Mouse (Mus musculus): Measurements from ENCODE around the gene Dhcr24. TPM values are rescaled to one million over a fixed set of nuclear protein-coding genes. Genes with fewer than 3 reads are reported as not detected.
A peak's percentile ranks its signal among the peaks of the same experiment; 100 is the strongest.

Dhcr24 gene
- polyA plus RNA-seq, 1 experiment from 2014 or later = 8.9 TPM

DNA sequence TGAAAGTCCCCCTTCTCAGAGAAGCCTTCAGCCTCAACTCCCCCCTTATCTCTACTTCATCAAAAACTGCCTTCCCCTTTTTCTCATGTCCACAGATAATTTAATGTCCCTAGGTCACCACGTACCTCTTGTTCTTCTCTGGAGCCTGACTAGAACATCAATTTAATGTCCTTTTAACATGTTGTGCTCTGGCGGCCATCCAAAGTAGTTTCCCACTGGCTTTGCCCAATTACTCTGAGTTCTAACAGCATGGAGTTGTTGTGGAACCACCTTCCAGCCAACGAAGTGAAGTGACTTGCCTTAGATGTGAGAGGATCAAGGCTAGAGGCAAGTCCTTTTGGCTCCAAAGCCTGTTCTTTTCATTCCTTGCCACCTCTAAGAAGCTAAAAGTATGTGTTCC is 19.3 kb upstream of the Dhcr24 start:
- Histone ChIP-seq H3K27me3 (no peaks in the 10 kb centered on the region), H3K9ac (replicated peaks) (no peak overlapping the region), H3K4me3 (replicated peaks) (no peak overlapping the region), H3K36me3 (no peaks in the 10 kb centered on the region), H3K4me2 (replicated peaks) (no peak overlapping the region), H3K27ac (no peak overlapping the region), H3K4me1 (replicated peaks) (no peaks in the 10 kb centered on the region), H3K9me3 (no peaks in the 10 kb centered on the region)
- ATAC-seq = no peak
- WGBS = 72% methylated on average over 3 of the region's 3 CpGs

GRCm38 (mm10) chr4:106542211-106542610 is 18.6 kb upstream of the Dhcr24 start:
- Histone ChIP-seq H3K36me3 (no peaks in the 10 kb centered on the region), H3K4me1 (replicated peaks) (no peaks in the 10 kb centered on the region), H3K4me3 (replicated peaks) (no peak overlapping the region), H3K27ac (no peak overlapping the region), H3K9ac (replicated peaks) (no peak overlapping the region), H3K4me2 (replicated peaks) (no peak overlapping the region), H3K9me3 (no peaks in the 10 kb centered on the region), H3K27me3 (no peaks in the 10 kb centered on the region)
- WGBS = 82% methylated on average over 2 of the region's 2 CpGs
- no peak for ATAC-seq

DNA sequence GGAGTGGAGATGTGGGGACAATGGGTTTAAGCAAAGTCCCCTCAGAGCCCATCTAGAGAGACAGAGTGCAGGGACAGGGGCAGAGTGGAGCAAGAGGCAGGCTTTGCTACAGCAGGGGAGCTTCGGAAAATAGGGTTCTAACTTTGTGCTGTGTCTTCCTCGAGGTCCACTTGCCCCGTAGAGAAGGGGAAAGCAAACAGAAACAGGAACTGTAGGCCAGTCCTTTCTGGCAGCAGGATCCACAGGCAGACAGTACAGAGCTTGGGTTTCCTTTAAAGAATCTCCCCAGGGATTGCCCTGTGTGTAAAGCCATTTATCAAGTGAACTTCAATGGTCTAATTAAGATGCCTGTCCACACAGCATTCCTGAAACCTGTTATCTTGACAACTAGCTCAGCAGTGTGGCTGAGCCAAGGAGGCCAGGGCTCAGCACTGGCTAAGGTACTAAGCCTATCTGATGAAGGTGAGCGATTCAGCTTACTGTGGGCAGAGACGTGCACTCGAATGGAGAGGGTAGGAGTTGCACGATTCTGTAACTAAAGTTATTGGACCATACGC is 14.9 kb upstream of the Dhcr24 start:
- 74% methylated on average over 8 of the region's 8 CpGs for WGBS
- Histone ChIP-seq H3K27me3 (no peaks in the 10 kb centered on the region), H3K9ac (replicated peaks) (no peak overlapping the region), H3K4me2 (replicated peaks) (no peak overlapping the region), H3K4me3 (replicated peaks) (no peak overlapping the region), H3K36me3 (no peaks in the 10 kb centered on the region), H3K9me3 (no peaks in the 10 kb centered on the region), H3K4me1 (replicated peaks) (no peaks in the 10 kb centered on the region), H3K27ac (no peak overlapping the region)
- ATAC-seq = no peak

GRCm38 (mm10) chr4:106546896-106547295 is 13.9 kb upstream of the Dhcr24 start:
- H3K36me3 ChIP-seq = no peaks in the 10 kb centered on the region
- no peak overlapping the region for H3K9ac ChIP-seq (replicated peaks)
- H3K27me3 ChIP-seq = no peaks in the 10 kb centered on the region
- H3K4me2 ChIP-seq (replicated peaks) = no peak overlapping the region
- H3K4me3 ChIP-seq (replicated peaks) = no peak overlapping the region
- no peak for ATAC-seq
- no peak overlapping the region for H3K27ac ChIP-seq
- no peaks in the 10 kb centered on the region for H3K4me1 ChIP-seq (replicated peaks)
- WGBS = 78% methylated on average over 1 of the region's 1 CpGs
- no peaks in the 10 kb centered on the region for H3K9me3 ChIP-seq

DNA sequence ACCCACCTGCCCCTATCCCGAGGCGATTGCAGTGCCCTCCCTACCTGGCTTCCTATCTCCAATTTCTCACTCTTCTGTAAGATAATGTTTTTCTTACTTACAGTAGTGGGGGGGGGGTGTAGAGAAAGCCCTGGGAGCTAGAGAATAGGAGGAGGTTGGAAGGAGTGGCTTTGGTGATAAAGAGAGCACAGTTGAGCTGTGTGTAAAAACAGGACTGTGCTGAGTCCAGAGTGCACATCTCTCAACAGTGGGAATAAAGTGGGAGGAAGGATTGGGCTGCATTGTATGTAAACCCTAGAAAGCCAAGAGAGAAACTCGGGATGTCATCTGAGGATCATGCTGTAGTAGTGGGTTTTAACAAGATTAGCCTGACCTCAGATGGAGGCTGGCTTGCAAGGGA is 12.7 kb upstream of the Dhcr24 start:
- H3K27me3 ChIP-seq = no peaks in the 10 kb centered on the region
- H3K9me3 ChIP-seq = no peaks in the 10 kb centered on the region
- H3K9ac ChIP-seq (replicated peaks) = no peak overlapping the region
- H3K4me2 ChIP-seq (replicated peaks) = no peak overlapping the region
- WGBS = 88% methylated on average over 3 of the region's 3 CpGs
- H3K4me1 ChIP-seq (replicated peaks) = no peaks in the 10 kb centered on the region
- no peak overlapping the region for H3K4me3 ChIP-seq (replicated peaks)
- ATAC-seq = no peak
- no peaks in the 10 kb centered on the region for H3K36me3 ChIP-seq
- no peak overlapping the region for H3K27ac ChIP-seq

- H3K4me3 ChIP-seq (replicated peaks) = no peak overlapping the region
- H3K27ac ChIP-seq = no peak overlapping the region
- H3K4me2 ChIP-seq (replicated peaks) = no peak overlapping the region
- no peaks in the 10 kb centered on the region for H3K4me1 ChIP-seq (replicated peaks)
- no peaks in the 10 kb centered on the region for H3K27me3 ChIP-seq
- H3K9me3 ChIP-seq = no peaks in the 10 kb centered on the region
- no peak for ATAC-seq
- no peaks in the 10 kb centered on the region for H3K36me3 ChIP-seq
- WGBS = 81% methylated on average over 8 of the region's 8 CpGs
- no peak overlapping the region for H3K9ac ChIP-seq (replicated peaks)
These were observed 10.2 kb upstream of the Dhcr24 start for GRCm38 (mm10) chr4:106550516-106551166.

GRCm38 (mm10) chr4:106557262-106557661 is 3.6 kb upstream of the Dhcr24 start:
- Histone ChIP-seq H3K4me2 (replicated peaks) (no peak overlapping the region), H3K4me1 (replicated peaks) (peaks cover 14% of the 10 kb centered on the region), H3K36me3 (no peaks in the 10 kb centered on the region), H3K9ac (replicated peaks) (no peak overlapping the region), H3K4me3 (replicated peaks) (no peak overlapping the region), H3K9me3 (no peaks in the 10 kb centered on the region), H3K27me3 (0 out of 2 replicates have a peak, but pooled peaks cover 6% of the 10 kb centered on the region), H3K27ac (no peak overlapping the region)
- WGBS = 88% methylated on average over 5 of the region's 5 CpGs
- ATAC-seq = no peak

DNA sequence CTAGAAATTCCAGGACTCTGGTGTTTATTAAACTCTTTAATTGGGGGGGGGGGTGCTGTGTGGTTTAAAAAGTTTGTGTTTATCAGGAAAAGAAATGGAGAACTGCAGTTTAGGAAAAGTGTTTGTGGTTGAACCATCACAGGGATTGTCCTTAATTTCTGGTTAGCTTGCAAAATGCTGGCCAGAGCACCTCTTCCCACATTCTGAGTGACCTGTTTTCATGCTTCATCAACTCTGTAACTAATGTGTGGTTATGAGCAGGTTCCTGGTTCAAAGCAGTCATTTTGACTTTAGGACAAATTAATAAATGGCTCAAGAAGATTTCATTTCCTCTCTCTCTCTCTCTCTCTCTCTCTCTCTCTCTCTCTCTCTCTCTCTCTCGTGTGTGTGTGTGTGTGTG is 2.9 kb upstream of the Dhcr24 start:
- no peak overlapping the region for H3K9ac ChIP-seq (replicated peaks)
- peaks cover 22% of the 10 kb centered on the region for H3K4me1 ChIP-seq (replicated peaks)
- no peaks in the 10 kb centered on the region for H3K36me3 ChIP-seq
- no peaks in the 10 kb centered on the region for H3K9me3 ChIP-seq
- H3K4me3 ChIP-seq (replicated peaks) = no peak overlapping the region
- no peak for ATAC-seq
- no CpG with 5 or more reads among the region's 1 CpGs for WGBS
- no peak overlapping the region for H3K27ac ChIP-seq
- no peak overlapping the region for H3K4me2 ChIP-seq (replicated peaks)
- H3K27me3 ChIP-seq = 0 out of 2 replicates have a peak, but pooled peaks cover 6% of the 10 kb centered on the region

DNA sequence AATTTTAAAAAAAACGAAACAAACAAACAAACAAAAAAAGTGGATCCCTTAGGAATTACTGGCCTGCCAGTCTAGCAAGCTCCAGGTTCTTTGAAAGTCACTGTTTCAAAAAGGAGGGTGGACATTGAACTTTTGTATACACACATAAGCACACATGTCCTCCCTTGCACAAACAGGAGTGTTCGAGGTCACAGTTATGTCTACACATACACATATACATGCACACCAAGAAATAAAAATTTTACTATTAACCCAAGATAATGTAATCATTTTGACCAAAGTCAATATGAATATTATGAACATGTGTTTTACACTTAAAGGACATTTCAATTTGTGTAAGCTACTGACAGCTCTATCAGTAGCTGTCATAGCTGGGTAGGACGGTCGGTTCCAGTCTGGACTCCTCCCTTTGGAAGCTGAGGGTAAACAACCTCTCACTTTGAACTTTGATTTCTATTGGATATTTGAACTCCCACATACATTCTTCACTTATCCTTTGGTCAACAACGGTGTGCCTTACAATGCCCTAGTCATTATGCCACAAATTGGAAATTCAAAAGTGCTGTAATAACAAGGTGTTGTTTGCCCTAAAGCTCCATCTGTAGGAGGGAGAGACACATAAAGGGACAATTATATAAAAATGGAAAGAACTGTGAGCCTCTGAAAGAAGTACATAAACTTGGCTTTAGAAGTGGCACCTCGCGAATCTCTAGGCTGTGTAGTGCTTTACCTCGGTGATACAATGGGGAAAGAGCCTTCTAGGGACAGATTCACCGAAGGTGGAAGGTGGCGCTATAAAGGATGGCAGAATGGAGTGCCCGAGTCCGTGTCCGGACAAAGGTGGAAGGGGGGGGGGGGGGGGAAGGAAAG is 1.3 kb upstream of the Dhcr24 start:
- H3K4me3 ChIP-seq (replicated peaks) = peak overlapping the region; percentile 83
- no peak overlapping the region for H3K9ac ChIP-seq (replicated peaks)
- H3K9me3 ChIP-seq = no peaks in the 10 kb centered on the region
- peaks cover 38% of the 10 kb centered on the region for H3K4me1 ChIP-seq (replicated peaks)
- 0 out of 2 replicates have a peak, but pooled peaks cover 6% of the 10 kb centered on the region for H3K27me3 ChIP-seq
- peak overlapping the region; percentile 94 for H3K4me2 ChIP-seq (replicated peaks)
- H3K36me3 ChIP-seq = peaks cover 7% of the 10 kb centered on the region
- H3K27ac ChIP-seq = peak overlapping the region; percentile 92
- ATAC-seq = no peak
- WGBS = 29% methylated on average over 13 of the region's 13 CpGs

DNA sequence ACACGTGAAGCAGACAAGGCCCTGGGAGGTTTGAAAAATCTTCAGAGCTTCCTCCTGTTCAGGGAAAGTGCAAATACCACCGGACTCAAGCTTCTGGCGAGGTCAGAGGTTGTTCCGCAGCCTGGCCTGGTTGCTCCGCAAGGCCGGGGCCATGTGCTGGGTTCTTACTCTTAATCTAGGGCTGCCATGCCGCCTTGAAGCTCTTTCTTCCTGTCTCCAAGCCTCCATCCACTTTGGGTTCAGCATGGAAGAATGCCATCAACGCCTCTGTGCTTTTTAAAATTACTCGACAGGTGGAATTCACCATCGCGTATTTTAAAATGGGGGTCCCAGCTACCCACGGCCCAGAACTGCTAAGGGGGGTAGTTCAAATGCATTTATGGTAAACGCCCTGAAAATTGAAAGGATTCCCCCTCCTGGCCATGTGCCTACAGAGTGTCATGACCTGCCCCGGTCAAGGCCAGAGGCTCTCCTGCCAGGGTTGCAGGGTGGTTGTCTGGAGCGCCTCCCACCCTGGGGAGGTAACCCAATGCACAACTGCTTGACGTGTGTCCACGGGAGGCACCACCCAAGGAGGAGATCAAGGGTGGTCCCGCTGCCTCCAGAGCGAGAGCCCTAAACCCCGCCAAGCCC is 509 bp upstream of the Dhcr24 start:
- ATAC-seq = no peak
- H3K4me3 ChIP-seq (replicated peaks) = peak overlapping the region; percentile 83
- peaks cover 14% of the 10 kb centered on the region for H3K36me3 ChIP-seq
- H3K9ac ChIP-seq (replicated peaks) = peak overlapping the region; percentile 85
- peaks cover 40% of the 10 kb centered on the region for H3K4me1 ChIP-seq (replicated peaks)
- under 1% methylated on average over 19 of the region's 20 CpGs for WGBS
- peak overlapping the region; percentile 92 for H3K27ac ChIP-seq
- H3K9me3 ChIP-seq = no peaks in the 10 kb centered on the region
- H3K27me3 ChIP-seq = 0 out of 2 replicates have a peak, but pooled peaks cover 6% of the 10 kb centered on the region
- H3K4me2 ChIP-seq (replicated peaks) = peak overlapping the region; percentile 94

DNA sequence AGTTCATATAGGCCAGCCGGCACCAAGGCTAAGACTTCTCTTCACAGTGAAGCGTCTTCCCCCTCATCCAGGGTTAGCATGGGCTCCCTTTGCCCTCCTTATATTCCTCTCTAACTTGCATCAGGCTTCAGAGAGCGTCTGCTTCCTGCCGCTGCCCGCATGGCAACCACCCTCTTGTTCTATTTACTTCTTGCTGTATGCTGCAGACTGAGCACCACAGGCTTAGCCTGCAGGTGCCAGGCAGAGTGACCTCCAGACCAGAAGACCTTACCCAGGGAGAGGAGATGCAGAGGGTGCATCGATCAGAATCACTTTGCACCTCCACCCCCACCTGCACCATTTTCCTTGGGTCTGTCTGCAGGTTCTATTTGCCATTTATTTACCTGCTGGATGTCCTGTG is 1.2 kb downstream of the Dhcr24 start:
- Histone ChIP-seq H3K4me3 (replicated peaks) (peak overlapping the region; percentile 83), H3K9me3 (no peaks in the 10 kb centered on the region), H3K9ac (replicated peaks) (peak overlapping the region; percentile 85), H3K27me3 (0 out of 2 replicates have a peak, but pooled peaks cover 6% of the 10 kb centered on the region), H3K27ac (no peak overlapping the region), H3K4me1 (replicated peaks) (peaks cover 40% of the 10 kb centered on the region), H3K4me2 (replicated peaks) (peak overlapping the region; percentile 94), H3K36me3 (peaks cover 30% of the 10 kb centered on the region)
- 7% methylated on average over 6 of the region's 6 CpGs for WGBS
- ATAC-seq = no peak

Data from midbrain, embryonic 13.5 days (tissue).